Mouse (Mus musculus): ENCODE measurements at regions not wholly inside any gene's neighbourhood (a gene's known extent, or its start where the extent isn't known, plus 50 kb on each side); places are given as distances from the start of the nearest gene placed in this dataset.
"Not testable (repeated sequence)": the region's sequence is repeated elsewhere in the genome, so short reads cannot be mapped to it uniquely, and the experiment has no call there.

- DNase-seq (ENCODE audit: low spot score), result no peak
- Histone ChIP-seq H3K4me2 (replicated peaks; ENCODE audit: low read depth, low read length) (no peak overlapping the region), H3K36me3 (ENCODE audit: insufficient read depth, low read length) (no peaks in the 10 kb centered on the region), H3K4me1 (ENCODE audit: insufficient read depth, low read depth, low read length) (no peaks in the 10 kb centered on the region), H3K9me3 (ENCODE audit: low read length) (no peaks in the 10 kb centered on the region), H3K27me3 (replicated peaks; ENCODE audit: insufficient read depth, low read length) (no peaks in the 10 kb centered on the region), H3K4me3 (ENCODE audit: low read depth, low read length) (no peak overlapping the region), H3K9ac (replicated peaks; ENCODE audit: low read depth) (no peak overlapping the region), H3K27ac (ENCODE audit: low read length) (no peak overlapping the region)
- ATAC-seq, result no peak
- no peak for TF ChIP-seq EP300 (IDR thresholded peaks at IDR 0.05)
- TF ChIP-seq CTCF (IDR thresholded peaks at IDR 0.05), result no peak
- 59% methylated on average over 8 of the region's 8 CpGs for WGBS
Measured at GRCm38 (mm10) chr10:72298824-72299551, 355.7 kb upstream of the Zwint start.

- not testable (repeated sequence) for ATAC-seq; H3K4me1 ChIP-seq (ENCODE audit: insufficient read depth, low read depth, low read length); H3K9ac ChIP-seq (replicated peaks; ENCODE audit: low read depth); H3K9me3 ChIP-seq (ENCODE audit: low read length); H3K4me2 ChIP-seq (replicated peaks; ENCODE audit: low read depth, low read length); H3K4me3 ChIP-seq (ENCODE audit: low read depth, low read length); H3K27me3 ChIP-seq (replicated peaks; ENCODE audit: insufficient read depth, low read length); DNase-seq (ENCODE audit: low spot score); H3K27ac ChIP-seq (ENCODE audit: low read length); H3K36me3 ChIP-seq (ENCODE audit: insufficient read depth, low read length)
- WGBS, result 94% methylated on average over 18 of the region's 23 CpGs
Measured at GRCm38 (mm10) chr10:72309045-72309444, 345.6 kb upstream of the Zwint start.

- no peak overlapping the region for H3K9ac ChIP-seq (replicated peaks; ENCODE audit: low read depth)
- WGBS, result 79% methylated on average over 4 of the region's 4 CpGs
- H3K36me3 ChIP-seq (ENCODE audit: insufficient read depth, low read length), result no peaks in the 10 kb centered on the region
- no peaks in the 10 kb centered on the region for H3K27me3 ChIP-seq (replicated peaks; ENCODE audit: insufficient read depth, low read length)
- no peak overlapping the region for H3K27ac ChIP-seq (ENCODE audit: low read length)
- ATAC-seq (no peak), DNase-seq (ENCODE audit: low spot score) (no peak)
- no peak overlapping the region for H3K4me3 ChIP-seq (ENCODE audit: low read depth, low read length)
- H3K4me1 ChIP-seq (ENCODE audit: insufficient read depth, low read depth, low read length), result no peaks in the 10 kb centered on the region
- H3K9me3 ChIP-seq (ENCODE audit: low read length), result no peaks in the 10 kb centered on the region
- H3K4me2 ChIP-seq (replicated peaks; ENCODE audit: low read depth, low read length), result no peak overlapping the region
- TF ChIP-seq EP300 (IDR thresholded peaks at IDR 0.05), result no peak
- TF ChIP-seq CTCF (IDR thresholded peaks at IDR 0.05), result no peak
Measured at GRCm38 (mm10) chr10:72318308-72318707, 336.3 kb upstream of the Zwint start.

GRCm38 (mm10) chr10:72320307-72320706, 334.3 kb upstream of the Zwint start:
- no peak for ATAC-seq
- H3K4me3 ChIP-seq (ENCODE audit: low read depth, low read length), result no peak overlapping the region

GRCm38 (mm10) chr10:72326624-72327023, 328.0 kb upstream of the Zwint start:
- 66% methylated on average over 4 of the region's 4 CpGs for WGBS
- no peaks in the 10 kb centered on the region for H3K27me3 ChIP-seq (replicated peaks; ENCODE audit: insufficient read depth, low read length)
- no peak overlapping the region for H3K27ac ChIP-seq (ENCODE audit: low read length)
- H3K4me1 ChIP-seq (ENCODE audit: insufficient read depth, low read depth, low read length), result no peaks in the 10 kb centered on the region
- DNase-seq (ENCODE audit: low spot score), result no peak
- H3K4me3 ChIP-seq (ENCODE audit: low read depth, low read length), result no peak overlapping the region
- H3K9ac ChIP-seq (replicated peaks; ENCODE audit: low read depth), result no peak overlapping the region
- no peaks in the 10 kb centered on the region for H3K36me3 ChIP-seq (ENCODE audit: insufficient read depth, low read length)
- no peak for TF ChIP-seq EP300 (IDR thresholded peaks at IDR 0.05)
- TF ChIP-seq CTCF (IDR thresholded peaks at IDR 0.05), result no peak
- no peaks in the 10 kb centered on the region for H3K9me3 ChIP-seq (ENCODE audit: low read length)
- H3K4me2 ChIP-seq (replicated peaks; ENCODE audit: low read depth, low read length), result no peak overlapping the region
- no peak for ATAC-seq

More at GRCm38 (mm10) chr10:72320307-72320706, 334.3 kb upstream of the Zwint start:
- Histone ChIP-seq H3K27ac (ENCODE audit: low read length) (no peak overlapping the region), H3K4me2 (replicated peaks; ENCODE audit: low read depth, low read length) (no peak overlapping the region), H3K27me3 (replicated peaks; ENCODE audit: insufficient read depth, low read length) (no peaks in the 10 kb centered on the region), H3K9ac (replicated peaks; ENCODE audit: low read depth) (no peak overlapping the region), H3K36me3 (ENCODE audit: insufficient read depth, low read length) (no peaks in the 10 kb centered on the region), H3K9me3 (ENCODE audit: low read length) (no peaks in the 10 kb centered on the region), H3K4me1 (ENCODE audit: insufficient read depth, low read depth, low read length) (no peaks in the 10 kb centered on the region)
- no peak for DNase-seq (ENCODE audit: low spot score)
- TF ChIP-seq EP300 (IDR thresholded peaks at IDR 0.05) (no peak), CTCF (IDR thresholded peaks at IDR 0.05) (no peak)
- 59% methylated on average over 4 of the region's 4 CpGs for WGBS

- H3K27me3 ChIP-seq (replicated peaks; ENCODE audit: insufficient read depth, low read length), result no peaks in the 10 kb centered on the region
- DNase-seq (ENCODE audit: low spot score), result no peak
- 76% methylated on average over 5 of the region's 5 CpGs for WGBS
- H3K9ac ChIP-seq (replicated peaks; ENCODE audit: low read depth), result no peak overlapping the region
- no peaks in the 10 kb centered on the region for H3K4me1 ChIP-seq (ENCODE audit: insufficient read depth, low read depth, low read length)
- no peak overlapping the region for H3K27ac ChIP-seq (ENCODE audit: low read length)
- no peak overlapping the region for H3K4me3 ChIP-seq (ENCODE audit: low read depth, low read length)
- H3K4me2 ChIP-seq (replicated peaks; ENCODE audit: low read depth, low read length), result no peak overlapping the region
- H3K9me3 ChIP-seq (ENCODE audit: low read length), result no peaks in the 10 kb centered on the region
- TF ChIP-seq EP300 (IDR thresholded peaks at IDR 0.05) (no peak), CTCF (IDR thresholded peaks at IDR 0.05) (no peak)
- no peaks in the 10 kb centered on the region for H3K36me3 ChIP-seq (ENCODE audit: insufficient read depth, low read length)
- no peak for ATAC-seq
Measured at GRCm38 (mm10) chr10:72347253-72347652, 307.4 kb upstream of the Zwint start.
